Mouse (Mus musculus): ENCODE results near the gene Hist1h3i. TPM values are rescaled to one million over a fixed set of nuclear protein-coding genes. Genes with fewer than 3 reads are reported as not detected.
"Not testable (repeated sequence)": the region's sequence is repeated elsewhere in the genome, so short reads cannot be mapped to it uniquely, and the experiment has no call there.

Gene Hist1h3i
- polyA plus RNA-seq, 1 experiment from 2014 or later = 54.7 TPM

GRCm38 (mm10) chr13:21795584-21795983, 12.4 kb upstream of the Hist1h3i start:
- H3K4me3 ChIP-seq = no peak overlapping the region
- H3K27ac ChIP-seq (ENCODE audit: poor library complexity, severe bottlenecking) = no peak overlapping the region
- no peaks in the 10 kb centered on the region for H3K9me3 ChIP-seq (replicated peaks)
- no peaks in the 10 kb centered on the region for H3K36me3 ChIP-seq
- peaks cover 4% of the 10 kb centered on the region for H3K4me1 ChIP-seq (replicated peaks)
- no peak for ATAC-seq (ENCODE audit: insufficient number of reproducible peaks, low FRiP score)
- WGBS = 84% methylated on average over 7 of the region's 7 CpGs
- no peak overlapping the region for H3K4me2 ChIP-seq
- no peak overlapping the region for H3K9ac ChIP-seq
- H3K27me3 ChIP-seq (replicated peaks) = no peaks in the 10 kb centered on the region

- Histone ChIP-seq H3K36me3 (no peaks in the 10 kb centered on the region), H3K27ac (ENCODE audit: poor library complexity, severe bottlenecking) (peak overlapping the region; percentile 34), H3K4me3 (peak overlapping the region; percentile 42), H3K9ac (peak overlapping the region; percentile 26), H3K4me1 (replicated peaks) (peaks cover 17% of the 10 kb centered on the region), H3K9me3 (replicated peaks) (no peaks in the 10 kb centered on the region), H3K4me2 (peak overlapping the region; percentile 77), H3K27me3 (replicated peaks) (no peaks in the 10 kb centered on the region)
- ATAC-seq (ENCODE audit: insufficient number of reproducible peaks, low FRiP score) = no peak
- 5% methylated on average over 18 of the region's 18 CpGs for WGBS
Measured at GRCm38 (mm10) chr13:21790601-21791283, 7.6 kb upstream of the Hist1h3i start.

- no peak overlapping the region for H3K27ac ChIP-seq (ENCODE audit: poor library complexity, severe bottlenecking)
- no peak overlapping the region for H3K4me2 ChIP-seq
- no peak overlapping the region for H3K9ac ChIP-seq
- no peaks in the 10 kb centered on the region for H3K27me3 ChIP-seq (replicated peaks)
- 55% methylated on average over 6 of the region's 6 CpGs for WGBS
- H3K4me3 ChIP-seq = no peak overlapping the region
- no peak for ATAC-seq (ENCODE audit: insufficient number of reproducible peaks, low FRiP score)
- no peaks in the 10 kb centered on the region for H3K9me3 ChIP-seq (replicated peaks)
- H3K36me3 ChIP-seq = no peaks in the 10 kb centered on the region
- peaks cover 17% of the 10 kb centered on the region for H3K4me1 ChIP-seq (replicated peaks)
Measured at GRCm38 (mm10) chr13:21789925-21790324, 6.8 kb upstream of the Hist1h3i start.

GRCm38 (mm10) chr13:21787760-21788593, 4.8 kb upstream of the Hist1h3i start:
- Histone ChIP-seq H3K9me3 (replicated peaks) (no peaks in the 10 kb centered on the region), H3K4me3 (0 out of 2 replicates have a peak overlapping the region, but pooled peaks have one; percentile 24), H3K36me3 (no peaks in the 10 kb centered on the region), H3K4me1 (replicated peaks) (peaks cover 26% of the 10 kb centered on the region), H3K4me2 (peak overlapping the region; percentile 65), H3K9ac (peak overlapping the region; percentile 45; the same call in 1 of the 2 replicates), H3K27ac (ENCODE audit: poor library complexity, severe bottlenecking) (peak overlapping the region; percentile 57), H3K27me3 (replicated peaks) (no peaks in the 10 kb centered on the region)
- 0 out of 2 replicates have a peak, but pooled peaks have one; percentile 9 for ATAC-seq (ENCODE audit: insufficient number of reproducible peaks, low FRiP score)
- 20% methylated on average over 17 of the region's 21 CpGs for WGBS

- Histone ChIP-seq H3K9ac (peak within 1 kb of the TSS; percentile 67; the same call in 1 of the 2 replicates), H3K4me2 (peak within 1 kb of the TSS; percentile 65), H3K27ac (ENCODE audit: poor library complexity, severe bottlenecking) (peak within 1 kb of the TSS; percentile 83), H3K4me1 (replicated peaks) (peaks cover 32% of the 10 kb centered on the region), H3K4me3 (peak within 1 kb of the TSS; percentile 42)
- not testable (repeated sequence) for H3K27me3 ChIP-seq (replicated peaks); H3K36me3 ChIP-seq; H3K9me3 ChIP-seq (replicated peaks)
- WGBS = under 1% methylated on average over 43 of the region's 63 CpGs
- peak; percentile 94 for ATAC-seq (ENCODE audit: insufficient number of reproducible peaks, low FRiP score)
Measured at GRCm38 (mm10) chr13:21786899-21787629, 3.9 kb upstream of the Hist1h3i start, which contains the start of the genes Hist1h2an and Hist1h2bp. Hist1h2an (minus strand) TSS chr13:21787218. Hist1h2bp (plus strand) TSS chr13:21787461.

GRCm38 (mm10) chr13:21786189-21786898, 3.2 kb upstream of the Hist1h3i start:
- Histone ChIP-seq H3K9me3 (replicated peaks) (no peaks in the 10 kb centered on the region), H3K27me3 (replicated peaks) (no peaks in the 10 kb centered on the region), H3K9ac (peak overlapping the region; percentile 67; the same call in 1 of the 2 replicates), H3K36me3 (no peaks in the 10 kb centered on the region), H3K4me1 (replicated peaks) (peaks cover 32% of the 10 kb centered on the region), H3K4me3 (peak overlapping the region; percentile 42), H3K4me2 (peak overlapping the region; percentile 65), H3K27ac (ENCODE audit: poor library complexity, severe bottlenecking) (peak overlapping the region; percentile 83)
- ATAC-seq (ENCODE audit: insufficient number of reproducible peaks, low FRiP score) = no peak
- 10% methylated on average over 8 of the region's 8 CpGs for WGBS

GRCm38 (mm10) chr13:21784311-21784710, 1.1 kb upstream of the Hist1h3i start:
- peak overlapping the region; percentile 85 for H3K27ac ChIP-seq (ENCODE audit: poor library complexity, severe bottlenecking)
- H3K4me3 ChIP-seq = 0 out of 2 replicates have a peak overlapping the region, but pooled peaks have one; percentile 37
- peak overlapping the region; percentile 66 for H3K4me2 ChIP-seq
- no peaks in the 10 kb centered on the region for H3K36me3 ChIP-seq
- WGBS = 41% methylated on average over 6 of the region's 6 CpGs
- H3K9me3 ChIP-seq (replicated peaks) = no peaks in the 10 kb centered on the region
- H3K4me1 ChIP-seq (replicated peaks) = peaks cover 33% of the 10 kb centered on the region
- no peak for ATAC-seq (ENCODE audit: insufficient number of reproducible peaks, low FRiP score)
- peak overlapping the region; percentile 64 for H3K9ac ChIP-seq
- H3K27me3 ChIP-seq (replicated peaks) = no peaks in the 10 kb centered on the region

GRCm38 (mm10) chr13:21783734-21784161, 578 bp upstream of the Hist1h3i start:
- peak overlapping the region; percentile 37 for H3K4me3 ChIP-seq
- no peaks in the 10 kb centered on the region for H3K9me3 ChIP-seq (replicated peaks)
- no peaks in the 10 kb centered on the region for H3K36me3 ChIP-seq
- peak overlapping the region; percentile 64 for H3K9ac ChIP-seq
- no peak for ATAC-seq (ENCODE audit: insufficient number of reproducible peaks, low FRiP score)
- peak overlapping the region; percentile 66 for H3K4me2 ChIP-seq
- no peaks in the 10 kb centered on the region for H3K27me3 ChIP-seq (replicated peaks)
- WGBS = 3% methylated on average over 9 of the region's 9 CpGs
- peaks cover 33% of the 10 kb centered on the region for H3K4me1 ChIP-seq (replicated peaks)
- peak overlapping the region; percentile 85 for H3K27ac ChIP-seq (ENCODE audit: poor library complexity, severe bottlenecking)

GRCm38 (mm10) chr13:21782361-21783254, 562 bp downstream of the Hist1h3i start:
- H3K36me3 ChIP-seq; H3K27me3 ChIP-seq (replicated peaks); ATAC-seq (ENCODE audit: insufficient number of reproducible peaks, low FRiP score); H3K9me3 ChIP-seq (replicated peaks): not testable (repeated sequence)
- peak overlapping the region; percentile 89 for H3K27ac ChIP-seq (ENCODE audit: poor library complexity, severe bottlenecking)
- H3K4me1 ChIP-seq (replicated peaks) = peaks cover 28% of the 10 kb centered on the region
- WGBS = 1% methylated on average over 22 of the region's 35 CpGs
- peak overlapping the region; percentile 86 for H3K9ac ChIP-seq
- peak overlapping the region; percentile 89 for H3K4me2 ChIP-seq
- peak overlapping the region; percentile 53 for H3K4me3 ChIP-seq
